Mouse (Mus musculus) liver, embryonic 14.5 days (tissue): ENCODE measurements around the gene Hsf4. TPM values are rescaled to one million over a fixed set of nuclear protein-coding genes. Genes with fewer than 3 reads are reported as not detected.

Source experiments
- ATAC-seq: fragments of 200-750 bp; cut with Nextera tagmentation; 2 replicates; pipeline ENCODE4 v1.8.0; 2017; ENCODE audit warnings: moderate number of reproducible peaks, mild to moderate bottlenecking, moderate library complexity; ENCODE audit not compliant: insufficient read depth
- DNase-seq, 3 experiments: peaks; one replicate each; pipeline ENCODE4 v3.0.0-alpha.2; 2012 to 2013; ENCODE audit warnings: low read depth in 3 of 3, low spot score in 3 of 3
- H3K27ac ChIP-seq: fragments of 300-500 bp; sonication (generic); 2 replicates; pipeline ENCODE4 v1.5.1; 2014; ENCODE audit warnings: moderate library complexity, mild to moderate bottlenecking, control low read depth, inconsistent platforms
- H3K27me3 ChIP-seq: fragments of 300-500 bp; sonication (generic); 2 replicates; pipeline ENCODE4 v1.6.1; 2014; ENCODE audit warnings: mild to moderate bottlenecking, low read length, moderate library complexity; ENCODE audit not compliant: control insufficient read depth, insufficient read depth
- H3K36me3 ChIP-seq: fragments of 300-500 bp; sonication (generic); replicated peaks from 2 replicates; pipeline ENCODE4 v1.6.1; 2014; ENCODE audit warnings: low read depth; ENCODE audit not compliant: control insufficient read depth, insufficient read depth
- H3K4me1 ChIP-seq, 2 experiments: fragments of 200-500 bp in 1 of 2; fragments of 300-500 bp in 1 of 2; sonication (generic) in 1 of 2; replicated peaks; 2 replicates each; pipeline ENCODE4 v1.6.1; 2012 to 2014; ENCODE audit warnings: antibody characterized with exemption in 1 of 2, inconsistent platforms in 1 of 2, low read length in 1 of 2; ENCODE audit not compliant: control insufficient read depth in 2 of 2, insufficient read depth in 2 of 2
- H3K4me2 ChIP-seq: fragments of 300-500 bp; sonication (generic); 2 replicates; pipeline ENCODE4 v1.6.1; 2014; ENCODE audit warnings: low read depth, mild to moderate bottlenecking, control low read depth, moderate library complexity
- H3K4me3 ChIP-seq, 2 experiments: fragments of 200-500 bp in 1 of 2; fragments of 300-500 bp in 1 of 2; sonication (generic) in 1 of 2; 2 replicates each; pipeline ENCODE4 v1.5.1; 2012 to 2014; ENCODE audit warnings: low read depth in 2 of 2, low read length in 2 of 2, mild to moderate bottlenecking in 2 of 2, control low read depth in 1 of 2, inconsistent platforms in 1 of 2, moderate library complexity in 1 of 2; ENCODE audit not compliant: insufficient read depth in 1 of 2
- H3K9ac ChIP-seq: fragments of 300-500 bp; sonication (generic); replicated peaks from 2 replicates; pipeline ENCODE4 v1.6.1; 2014; ENCODE audit warnings: mild to moderate bottlenecking, control low read depth, moderate library complexity
- H3K9me3 ChIP-seq: fragments of 300-500 bp; sonication (generic); 2 replicates; pipeline ENCODE4 v1.6.1; 2016; ENCODE audit warnings: low read length, mixed read lengths; ENCODE audit not compliant: control insufficient read depth
- CTCF ChIP-seq: IDR thresholded peaks from 2 replicates; pipeline ENCODE4 v1.5.1; 2016; ENCODE audit warnings: antibody characterized with exemption, low read depth, control low read depth
- EP300 ChIP-seq: IDR thresholded peaks from 2 replicates; pipeline ENCODE4 v1.6.1; 2016; ENCODE audit warnings: antibody characterized with exemption, low read depth
- WGBS: fragments of 180-500 bp; shearing (Covaris S2); extraction: QIAGEN DNeasy Blood & Tissue Kit; methylation state at CpG from one replicate; pipeline ENCODE4 v1.1.7; 2014; ENCODE audit not compliant: insufficient replicate concordance; 5-methylcytosine and 5-hydroxymethylcytosine counted together
- polyA plus RNA-seq, 2 experiments: library from polyadenylated mRNA; depleted of rRNA in 1 of 2; stranded (reverse) in 1 of 2; unstranded in 1 of 2; fragments of >200 nt; fragmentation: Nextera tagmentation in 1 of 2; extraction: Ambion mirVana in 1 of 2; gene quantifications; 2 replicates each; pipeline versions ENCODE4 v1.2.1 to v1.2.3; 2012 to 2014

Hsf4 gene
- polyA plus RNA-seq, 2 experiments: 0.03 to 0.08 TPM

DNA sequence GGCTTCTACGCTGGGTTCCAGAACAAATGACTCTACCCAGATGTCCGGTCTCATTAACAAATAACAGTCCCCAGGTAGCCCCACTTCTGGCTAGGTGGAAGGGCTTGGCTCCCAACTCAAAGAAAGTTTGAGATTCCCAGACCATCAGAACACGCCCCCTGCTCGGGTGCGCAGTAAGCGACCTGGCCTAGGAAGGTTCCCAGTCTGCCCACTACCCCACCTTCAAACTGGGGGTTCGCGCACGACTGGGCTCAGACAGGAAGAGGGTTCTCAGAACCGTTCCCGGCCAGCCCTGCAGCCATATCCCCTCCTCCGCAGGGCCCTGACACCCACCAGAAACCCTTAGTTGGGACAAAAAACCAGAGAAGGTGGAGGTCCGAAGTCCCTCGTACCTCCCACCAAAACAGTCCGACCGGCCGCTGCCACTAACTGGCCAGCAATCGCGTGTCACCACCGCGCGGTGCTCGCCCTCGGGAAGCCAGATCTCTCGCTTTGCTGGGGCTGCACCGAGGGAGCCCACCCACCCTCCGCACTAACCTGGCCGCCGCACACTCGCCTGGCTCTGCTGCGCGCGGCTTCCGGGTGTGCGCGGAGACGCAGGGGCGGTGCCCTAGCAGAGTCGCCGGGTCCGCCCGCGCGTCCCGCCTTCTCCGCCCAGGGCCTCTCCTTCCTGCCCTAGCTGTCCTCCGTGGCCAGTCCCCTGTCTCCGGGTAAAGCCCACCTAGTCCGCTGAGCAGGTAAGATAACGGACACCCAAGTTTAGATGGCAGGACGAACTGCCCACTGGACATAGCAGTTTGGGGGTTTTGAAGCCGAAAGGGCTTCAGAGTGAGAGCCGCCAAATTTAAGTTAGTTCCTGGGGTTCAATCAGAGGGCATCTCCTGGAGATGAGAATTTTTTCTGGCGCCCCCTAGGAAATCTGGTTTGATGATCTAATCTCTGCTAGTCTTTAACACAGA is 5.3 kb upstream of the Hsf4 start, which contains the start of the genes Tradd and Fbxl8:
TSS of gene Tradd (minus strand) at position 586 of the 959 bp plus-strand sequence.
TSS of gene Fbxl8 (plus strand) at position 625 of the 959 bp plus-strand sequence.
- no peaks in the 10 kb centered on the region for H3K36me3 ChIP-seq
- TF ChIP-seq CTCF (no peak), EP300 (no peak)
- no peak within 1 kb of the TSS for H3K27ac ChIP-seq
- DNase-seq: peak in 2 of 3 experiments; percentile 52 to 58
- H3K4me1 ChIP-seq: peaks cover 6 to 16% of the 10 kb centered on the region in 2 experiments
- no peaks in the 10 kb centered on the region for H3K9me3 ChIP-seq
- H3K4me3 ChIP-seq: peak within 1 kb of the TSS; percentile 78 to 89
- ATAC-seq: peak; percentile 82
- 1% methylated on average over 54 of the region's 54 CpGs for WGBS
- H3K27me3 ChIP-seq: peaks cover 43% of the 10 kb centered on the region
- H3K9ac ChIP-seq: peak within 1 kb of the TSS; percentile 86
- H3K4me2 ChIP-seq: peak within 1 kb of the TSS; percentile 98

DNA sequence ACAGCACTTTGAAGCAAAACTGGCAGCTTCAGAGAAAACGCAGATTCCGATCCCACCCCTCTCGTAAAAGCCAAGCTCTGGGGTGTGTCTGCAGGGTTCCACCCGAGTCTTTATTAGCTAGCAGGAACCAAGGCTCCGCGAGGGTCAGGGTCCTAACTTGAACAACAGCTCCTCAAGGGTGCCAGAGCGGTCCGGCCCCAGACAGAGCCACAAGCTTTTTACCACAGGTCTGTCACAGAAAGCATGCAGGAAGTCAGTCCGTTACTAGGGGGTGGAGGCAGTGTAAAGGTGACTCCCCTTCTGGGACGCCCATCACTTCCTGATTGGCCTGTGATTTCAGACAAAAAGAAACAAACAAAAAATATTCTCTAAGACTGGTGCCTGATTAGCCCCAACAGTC is 4.5 kb upstream of the Hsf4 start:
- H3K4me1 ChIP-seq: peaks cover 6 to 16% of the 10 kb centered on the region in 2 experiments
- peak overlapping the region; percentile 33 to 89; a peak in 3 of 4 replicates for H3K4me3 ChIP-seq
- no peak for TF ChIP-seq CTCF
- no peak for TF ChIP-seq EP300
- H3K9ac ChIP-seq: peak overlapping the region; percentile 86
- no peak for DNase-seq
- H3K4me2 ChIP-seq: peak overlapping the region; percentile 98
- no peaks in the 10 kb centered on the region for H3K9me3 ChIP-seq
- H3K27ac ChIP-seq: no peak overlapping the region
- no peaks in the 10 kb centered on the region for H3K36me3 ChIP-seq
- 8% methylated on average over 10 of the region's 10 CpGs for WGBS
- no peak for ATAC-seq
- peaks cover 49% of the 10 kb centered on the region for H3K27me3 ChIP-seq

DNA sequence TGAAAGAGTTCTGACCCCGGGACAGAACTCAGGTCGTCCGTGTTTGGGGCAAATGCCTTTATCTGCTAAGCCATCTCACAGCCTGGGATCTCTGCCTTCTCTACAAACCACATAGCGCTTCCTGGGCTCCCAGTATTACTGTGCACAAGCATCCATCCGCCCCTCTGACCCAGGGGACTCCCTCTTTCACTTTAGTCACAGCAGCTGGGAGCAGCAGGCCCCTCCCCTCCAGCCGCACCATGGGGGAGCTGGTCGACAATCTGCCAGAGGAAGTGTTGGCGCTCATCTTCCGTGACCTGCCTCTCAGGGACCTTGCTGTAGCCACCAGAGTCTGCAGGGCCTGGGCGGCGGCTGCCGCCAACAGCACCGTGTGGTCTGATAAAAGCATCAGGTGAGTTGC is 2.8 kb upstream of the Hsf4 start:
- peaks cover 65% of the 10 kb centered on the region for H3K27me3 ChIP-seq
- ATAC-seq (no peak), DNase-seq (no peak)
- 22% methylated on average over 13 of the region's 13 CpGs for WGBS
- H3K4me3 ChIP-seq: no peak overlapping the region
- TF ChIP-seq CTCF: no peak
- TF ChIP-seq EP300: no peak
- no peak overlapping the region for H3K4me2 ChIP-seq
- H3K4me1 ChIP-seq: peaks cover 6 to 12% of the 10 kb centered on the region in 2 experiments
- no peak overlapping the region for H3K9ac ChIP-seq
- no peaks in the 10 kb centered on the region for H3K9me3 ChIP-seq
- H3K36me3 ChIP-seq: no peaks in the 10 kb centered on the region
- H3K27ac ChIP-seq: no peak overlapping the region

DNA sequence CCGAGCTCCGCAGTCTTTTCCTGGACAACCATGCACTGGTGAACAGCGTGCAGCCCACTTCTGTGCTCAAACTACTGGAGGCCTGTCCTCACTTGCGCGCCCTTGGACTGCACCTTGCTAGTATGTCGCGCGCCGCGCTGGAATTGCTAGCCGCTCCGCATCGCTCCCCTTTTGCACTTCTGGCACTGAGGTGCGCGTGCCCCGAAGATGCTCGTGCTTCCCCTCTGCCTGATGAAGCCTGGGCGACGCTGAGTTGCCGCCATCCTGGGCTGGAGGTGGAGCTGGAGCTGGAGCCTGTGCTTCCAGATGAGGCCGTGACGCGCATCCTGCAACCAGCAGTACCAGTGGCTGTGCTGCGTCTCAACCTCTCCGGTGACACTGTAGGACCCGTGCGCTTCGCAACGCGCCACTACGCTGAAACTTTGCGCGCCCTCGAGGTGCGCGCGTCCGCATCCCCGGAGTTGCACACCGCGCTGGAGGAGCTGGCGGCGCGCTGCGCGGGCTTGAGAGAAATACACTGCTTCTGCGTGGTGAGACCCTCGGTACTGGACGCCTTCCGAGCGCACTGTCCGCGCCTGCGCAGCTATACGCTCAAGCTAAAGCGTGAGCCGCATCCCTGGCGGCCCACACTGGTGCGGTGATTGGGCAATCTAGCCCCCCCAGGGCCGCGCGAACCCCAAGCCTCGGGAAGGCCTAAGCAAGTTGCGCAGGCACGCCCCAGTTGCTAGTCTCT is 1.1 kb upstream of the Hsf4 start:
- H3K36me3 ChIP-seq: no peaks in the 10 kb centered on the region
- H3K9ac ChIP-seq: no peak overlapping the region
- WGBS: 5% methylated on average over 65 of the region's 65 CpGs
- TF ChIP-seq EP300: no peak
- TF ChIP-seq CTCF: no peak
- peak overlapping the region in 1 of 2 experiments; percentile 3; a peak in 2 of 4 replicates for H3K4me3 ChIP-seq
- H3K27me3 ChIP-seq: peaks cover 74% of the 10 kb centered on the region
- no peak for DNase-seq
- H3K4me1 ChIP-seq: peaks cover 6 to 11% of the 10 kb centered on the region in 2 experiments
- no peak for ATAC-seq
- no peaks in the 10 kb centered on the region for H3K9me3 ChIP-seq
- peak overlapping the region; percentile 25 for H3K4me2 ChIP-seq
- H3K27ac ChIP-seq: no peak overlapping the region

DNA sequence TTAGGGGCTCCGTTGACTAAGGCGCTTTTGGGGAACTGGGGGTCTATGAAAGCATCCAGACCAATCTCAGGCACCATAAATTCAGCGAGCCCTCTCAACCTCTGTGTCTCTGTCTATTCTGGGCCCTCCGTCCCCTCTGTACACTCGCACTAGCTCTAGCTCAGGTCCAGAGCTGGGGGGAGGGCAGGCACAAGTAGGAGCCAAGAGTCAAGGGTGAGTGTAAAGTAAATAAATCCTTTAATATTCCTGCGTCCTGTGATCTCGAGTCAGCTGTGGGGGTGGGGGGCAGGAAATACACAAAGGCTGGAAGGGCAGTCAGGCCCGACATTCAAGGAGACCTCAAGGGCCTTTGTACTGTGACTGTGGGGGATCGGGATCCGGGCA is 534 bp upstream of the Hsf4 start:
- Histone ChIP-seq H3K4me3 (peak overlapping the region in 1 of 2 experiments; percentile 39; a peak in 3 of 4 replicates), H3K36me3 (no peaks in the 10 kb centered on the region), H3K4me2 (peak overlapping the region; percentile 25), H3K4me1 (peaks cover 6 to 7% of the 10 kb centered on the region in 2 experiments), H3K27ac (no peak overlapping the region), H3K27me3 (peaks cover 78% of the 10 kb centered on the region), H3K9me3 (no peaks in the 10 kb centered on the region), H3K9ac (no peak overlapping the region)
- DNase-seq (no peak), ATAC-seq (no peak)
- TF ChIP-seq CTCF: no peak
- no peak for TF ChIP-seq EP300
- whole genome bisulfite sequencing: 7% methylated on average over 10 of the region's 10 CpGs
